Comparison of ENCODE assay signal across 29 mouse cellular contexts in genomic region chr13:12376778-12377177, GRCm38 (mm10).
"Had no signal": no experiment of that assay in that cellular context is flagged by ENCODE, and none has a peak within 500 bp of the region (broad histone marks: within the 10 kb centered on the region; RNA-seq: fewer than 3 reads in every experiment).

No protein-coding gene starts in this region.

- H3K27me3 ChIP-seq: heart, embryonic 12.5 days; heart, embryonic 13.5 days; heart, embryonic 15.5 days; hindbrain, embryonic 12.5 days; hindbrain, embryonic 13.5 days; hindbrain, embryonic 15.5 days; intestine, embryonic 15.5 days; kidney, embryonic 15.5 days had no signal

- DNase-seq: heart, postnatal 10 days; heart, postnatal 14 days; heart, postnatal 36 days; heart, postnatal 4 days; kidney, adult 11 months; kidney, adult 18-20 months; kidney, adult 2 months; kidney, adult 8-10 months; kidney, adult 9 months; kidney, postnatal 10 days; kidney, postnatal 14 days; kidney, postnatal 25 days; kidney, postnatal 36 days; kidney, postnatal 4 days; layer of hippocampus, adult 9-11 months; layer of hippocampus, postnatal 36 days had no signal

- H3K4me3 ChIP-seq: heart, embryonic 10.5 days; heart, embryonic 12.5 days; heart, embryonic 13.5 days; heart, embryonic 15.5 days; hindbrain, embryonic 10.5 days; hindbrain, embryonic 12.5 days; hindbrain, embryonic 13.5 days; hindbrain, embryonic 15.5 days; intestine, embryonic 15.5 days; kidney, embryonic 15.5 days; layer of hippocampus, adult 2 months had no signal

- H3K4me2 ChIP-seq: heart, embryonic 11.5 days; heart, embryonic 12.5 days; heart, embryonic 13.5 days; heart, embryonic 15.5 days; hindbrain, embryonic 12.5 days; hindbrain, embryonic 13.5 days; hindbrain, embryonic 14.5 days; hindbrain, embryonic 15.5 days; intestine, embryonic 15.5 days; kidney, embryonic 15.5 days had no signal

- H3K36me3 ChIP-seq: heart, embryonic 10.5 days; heart, embryonic 12.5 days; heart, embryonic 13.5 days; heart, embryonic 15.5 days; hindbrain, embryonic 10.5 days; hindbrain, embryonic 12.5 days; hindbrain, embryonic 13.5 days; hindbrain, embryonic 15.5 days; intestine, embryonic 15.5 days; kidney, embryonic 15.5 days had no signal
